Mouse (Mus musculus) left cerebral cortex, postnatal 36 days (tissue): ENCODE measurements at regions not wholly inside any gene's neighbourhood (a gene's known extent, or its start where the extent isn't known, plus 50 kb on each side); places are given as distances from the start of the nearest gene placed in this dataset.
"Not testable (repeated sequence)": the region's sequence is repeated elsewhere in the genome, so short reads cannot be mapped to it uniquely, and the experiment has no call there.

ENCODE experiments used
- DNase-seq, 2 experiments: peaks; one replicate each; pipeline ENCODE4 v3.0.0; 2021 to 2022; ENCODE audit warnings: low spot score in 2 of 2, mixed read lengths in 1 of 2
- intact Hi-C: fragments of 180-260 bp; cut with DNase I; formaldehyde crosslinking; loops from one replicate; pipeline ENCODE4 v1.15.1; 2025

DNA sequence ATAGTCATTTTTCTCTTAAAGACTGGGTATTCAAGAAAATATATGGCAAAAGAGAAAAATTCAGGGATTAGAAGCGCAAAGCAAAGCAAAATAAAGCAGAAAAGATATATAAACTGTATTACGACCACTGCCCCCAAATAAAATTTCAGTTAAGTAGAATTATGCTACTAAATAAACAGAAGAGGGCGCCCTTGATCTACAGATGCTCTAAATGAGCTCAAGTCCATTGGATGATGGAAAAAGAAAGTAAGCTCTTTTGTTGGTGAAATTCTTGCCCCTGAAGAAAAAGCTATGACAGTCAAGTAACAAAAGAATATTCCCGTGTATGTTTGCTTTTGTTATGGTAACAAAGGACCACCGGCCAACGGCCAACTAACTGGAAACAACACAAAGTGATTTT lies 165.5 kb upstream of the Stk26 start:
- intact Hi-C loops: loop anchor here (2.0 to 5.0 kb wide), 2 partner anchors 217 to 699 kb away; no protein-coding TSS in a partner anchor
- DNase-seq: no peak

DNA sequence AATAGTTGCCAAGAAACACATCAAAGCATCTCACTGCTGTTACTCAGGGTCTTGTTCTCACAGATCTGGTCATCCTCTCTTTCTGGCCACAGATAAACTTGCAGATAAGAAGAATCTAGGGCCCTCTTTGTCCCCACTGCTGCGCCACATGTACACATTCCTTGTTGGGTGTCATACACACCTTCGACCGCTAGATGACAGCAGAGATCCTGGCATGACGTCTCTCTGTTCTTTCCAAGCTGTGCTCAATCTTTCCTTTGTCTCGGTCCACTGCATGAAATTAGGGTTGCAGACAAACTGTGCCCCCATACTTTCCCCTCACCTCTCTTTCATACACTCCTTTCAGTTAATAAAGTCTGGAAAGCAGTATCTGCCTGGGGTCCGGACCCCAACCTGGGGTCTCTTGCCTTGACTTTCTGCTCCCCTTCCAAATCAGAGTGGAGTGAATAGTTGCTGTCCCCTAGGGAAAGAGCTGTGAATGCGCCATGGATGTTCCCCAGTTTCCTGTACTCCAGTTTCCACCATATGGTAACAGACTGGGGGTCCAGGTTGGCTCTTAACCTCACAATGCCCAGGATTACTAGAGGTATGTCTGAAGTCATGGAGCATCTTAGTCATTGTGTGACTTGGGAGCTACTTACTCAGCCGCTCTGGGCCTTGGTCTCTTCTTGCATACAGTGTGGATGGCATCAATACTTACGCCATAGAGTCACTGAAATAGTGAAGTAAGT lies 182.8 kb upstream of the Stk26 start:
- intact Hi-C loops: loop anchor here (5.0 kb wide), 1 partner anchor 714 kb away; no protein-coding TSS in a partner anchor
- peak; percentile 16 to 47 for DNase-seq

DNA sequence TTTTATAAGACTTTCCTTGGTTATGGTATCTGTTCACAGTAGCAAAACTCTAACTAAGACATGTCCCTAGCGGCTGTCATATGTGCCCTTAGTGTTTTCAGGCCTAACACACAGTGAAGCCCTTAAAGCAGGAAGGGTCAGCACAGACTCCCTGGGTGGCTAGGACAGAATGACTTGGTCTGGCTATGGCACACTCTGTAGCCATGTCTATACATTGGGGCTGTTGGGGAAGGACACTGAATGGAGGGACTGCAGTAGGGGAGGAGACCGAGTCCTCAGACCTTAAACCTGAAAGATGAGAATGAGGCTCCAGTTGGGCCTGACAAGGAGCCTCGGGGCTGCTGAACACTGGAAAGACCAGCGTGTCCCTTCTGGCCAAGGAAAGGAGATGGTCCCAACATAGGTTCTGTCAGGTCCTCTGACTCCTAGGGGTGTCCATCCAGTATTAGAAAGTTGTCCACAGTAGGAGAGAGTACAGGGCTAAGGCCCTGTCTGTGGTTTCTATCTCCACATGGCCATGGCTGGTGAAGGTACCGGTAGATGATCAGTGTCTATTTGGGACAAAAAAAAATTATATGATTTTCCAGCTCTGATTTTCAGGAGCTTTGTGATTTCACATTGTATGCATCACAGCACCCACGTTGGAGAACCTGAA lies 183.5 kb upstream of the Stk26 start:
- DNase-seq: no peak
- intact Hi-C loops: loop anchor here (5.0 kb wide), 1 partner anchor 715 kb away; no protein-coding TSS in a partner anchor

DNA sequence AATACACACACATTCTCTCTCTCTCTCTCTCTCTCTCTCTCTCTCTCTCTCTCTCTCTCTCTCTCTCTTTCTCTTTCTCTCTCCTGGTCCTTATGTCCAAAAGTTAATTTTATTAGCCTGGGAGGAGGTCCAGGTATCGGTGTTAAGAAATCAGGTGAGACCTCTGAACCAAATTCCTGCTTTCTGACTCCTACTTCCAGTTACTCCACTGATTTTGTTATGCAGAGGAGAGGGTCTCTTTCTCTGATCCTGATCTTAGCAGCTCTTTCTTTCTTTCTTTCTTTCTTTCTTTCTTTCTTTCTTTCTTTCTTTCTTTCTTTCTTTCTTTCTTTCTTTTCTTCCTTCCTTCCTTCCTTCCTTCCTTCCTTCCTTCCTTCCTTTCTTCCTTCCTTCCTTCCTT lies 185.5 kb upstream of the Stk26 start:
- not testable (repeated sequence) for DNase-seq
- intact Hi-C loops: loop anchor here (5.0 kb wide), 1 partner anchor 717 kb away; no protein-coding TSS in a partner anchor

DNA sequence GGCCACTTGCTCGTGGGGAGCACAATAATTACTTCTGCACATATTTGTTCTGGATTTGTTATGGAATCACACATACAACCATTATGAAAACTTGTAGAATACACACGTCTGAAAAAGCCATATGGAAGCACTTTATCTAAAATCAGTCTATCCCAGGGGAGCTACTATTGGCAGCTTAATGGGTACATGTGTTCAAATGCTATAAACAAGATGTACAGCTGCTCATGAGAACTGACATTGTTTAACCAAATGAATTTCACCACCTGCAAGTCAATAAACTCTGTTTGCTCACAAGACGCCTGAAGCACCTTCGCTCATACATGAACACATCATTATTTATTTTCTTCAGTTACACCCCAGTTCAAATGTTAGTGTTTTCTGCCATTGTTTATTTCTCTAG lies 199.5 kb upstream of the Stk26 start:
- DNase-seq: no peak
- intact Hi-C loops: no loop called here

DNA sequence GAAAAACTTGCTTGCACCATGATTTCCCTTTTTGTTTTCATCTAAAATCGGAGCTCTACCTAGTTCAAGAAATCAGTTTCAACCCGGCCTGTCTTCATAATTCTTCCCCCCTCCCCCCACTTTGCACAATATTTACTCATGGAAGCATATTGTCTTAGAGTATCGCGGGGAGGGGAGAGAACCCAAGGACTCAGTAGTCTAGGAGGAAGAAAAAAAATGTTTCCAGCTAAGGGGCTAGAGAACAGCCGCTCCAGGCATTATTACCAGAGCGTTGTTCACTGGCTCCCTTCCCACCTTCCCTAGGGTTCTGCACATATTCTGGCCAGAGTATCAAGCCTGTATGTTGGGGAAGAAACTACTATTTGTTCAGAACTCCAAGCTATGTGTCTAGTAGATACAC lies 205.2 kb upstream of the Stk26 start:
- no peak for DNase-seq
- intact Hi-C loops: no loop called here

DNA sequence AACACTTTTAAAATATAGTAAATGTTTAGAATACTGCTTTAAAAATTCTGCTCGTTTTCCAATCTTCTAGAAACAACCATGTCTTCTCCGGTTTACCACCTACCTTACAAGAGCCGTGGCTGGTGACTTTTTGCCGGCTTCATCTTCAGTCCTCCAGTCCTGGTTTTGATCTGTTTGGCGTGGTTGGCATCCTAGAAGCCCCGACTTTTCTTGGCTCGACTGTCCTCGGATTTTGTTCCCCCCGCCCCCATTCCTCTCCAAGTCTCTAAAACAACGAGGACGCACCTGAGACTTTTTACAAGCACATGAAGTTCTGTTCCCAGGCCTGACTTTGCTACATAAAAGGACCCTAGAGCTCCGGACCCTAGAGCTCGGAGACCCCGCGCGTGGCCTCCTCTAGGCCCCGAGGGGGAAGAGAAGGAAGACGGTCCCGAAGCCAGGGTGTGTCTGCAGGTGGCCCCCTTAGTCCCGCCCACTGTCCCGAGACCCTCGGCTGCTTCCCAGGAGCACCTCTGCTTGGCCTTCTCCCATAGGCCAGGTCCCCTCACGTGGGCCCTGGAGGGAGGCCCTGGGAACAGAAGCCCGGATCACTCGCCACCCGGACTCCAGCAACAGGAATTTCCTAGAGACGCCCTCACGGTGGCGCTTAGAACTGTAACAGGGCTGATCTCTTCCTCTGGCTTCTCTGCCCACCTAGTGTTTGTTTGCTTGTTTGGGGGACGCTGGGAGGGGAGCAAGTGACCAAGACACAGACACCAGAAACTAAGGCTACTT lies 205.8 kb upstream of the Stk26 start:
- peak; percentile 78 to 81 for DNase-seq
- intact Hi-C loops: no loop called here

DNA sequence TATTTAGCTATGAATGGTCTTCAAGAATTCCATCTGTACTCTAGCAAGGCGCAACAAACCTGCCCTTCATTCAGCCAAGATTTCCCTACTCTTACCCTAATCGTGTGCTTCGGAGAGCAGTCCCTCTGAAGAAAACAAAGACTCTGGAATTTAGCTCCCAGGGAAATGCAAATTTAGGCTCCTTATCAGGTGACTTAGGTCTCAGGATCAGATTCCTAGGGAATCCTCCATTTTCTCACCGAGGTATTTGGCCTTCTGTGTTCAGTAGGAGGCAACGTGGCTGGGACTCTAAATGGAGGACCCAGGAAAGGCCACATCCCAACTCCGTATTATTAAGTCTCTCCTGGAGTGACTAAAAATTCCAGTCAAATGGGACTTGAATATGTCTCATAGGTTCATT lies 204.2 kb upstream of the Olfr1324 start:
- no peak for DNase-seq
- intact Hi-C loops: no loop called here

DNA sequence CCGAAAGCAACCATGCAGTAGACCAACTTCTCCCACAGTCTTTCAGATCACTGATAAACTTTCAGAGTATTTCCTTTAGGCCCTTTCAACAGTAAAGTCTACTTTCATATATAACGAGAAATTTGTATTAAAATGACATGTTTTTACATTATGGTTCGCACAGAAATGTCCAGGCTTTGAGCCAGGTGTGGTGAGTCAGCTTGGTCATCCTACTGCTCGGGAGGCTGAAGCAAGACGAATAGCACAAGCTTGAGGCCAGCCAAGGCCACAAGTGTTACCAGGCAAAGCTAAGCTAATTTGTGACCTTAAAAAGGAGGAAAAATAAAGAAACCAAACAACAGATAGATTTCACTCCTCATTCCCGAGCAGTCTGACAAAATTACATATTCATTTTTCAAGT lies 197.0 kb upstream of the Olfr1324 start:
- DNase-seq: no peak

DNA sequence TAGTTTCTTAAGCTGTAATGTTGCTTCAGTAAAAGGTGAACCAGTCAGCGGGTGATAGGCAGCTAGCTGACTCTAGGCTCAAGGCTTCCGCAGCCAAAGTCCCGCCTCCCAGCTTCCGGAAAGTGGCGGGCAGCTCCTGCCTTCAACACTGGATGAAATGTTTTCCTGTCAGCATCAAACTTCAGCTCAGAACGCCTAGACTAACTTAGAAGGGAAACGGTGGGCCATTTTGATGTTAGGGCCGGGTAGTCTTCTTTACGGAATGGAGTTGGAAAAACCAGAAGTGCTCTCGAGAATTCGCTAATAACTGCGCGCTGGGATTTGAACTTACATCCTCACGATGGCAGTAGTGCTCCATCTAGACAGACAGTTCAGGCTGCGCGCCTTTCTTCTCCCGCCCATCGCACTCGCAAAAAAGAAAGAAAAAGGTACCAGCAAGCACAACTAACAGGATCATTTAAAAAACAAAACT lies 194.7 kb upstream of the Olfr1324 start:
- DNase-seq: peak in 1 of 2 experiments; percentile 81
- intact Hi-C loops: no loop called here

More for the DNA sequence above, 197.0 kb upstream of the Olfr1324 start:
- intact Hi-C loops: no loop called here

DNA sequence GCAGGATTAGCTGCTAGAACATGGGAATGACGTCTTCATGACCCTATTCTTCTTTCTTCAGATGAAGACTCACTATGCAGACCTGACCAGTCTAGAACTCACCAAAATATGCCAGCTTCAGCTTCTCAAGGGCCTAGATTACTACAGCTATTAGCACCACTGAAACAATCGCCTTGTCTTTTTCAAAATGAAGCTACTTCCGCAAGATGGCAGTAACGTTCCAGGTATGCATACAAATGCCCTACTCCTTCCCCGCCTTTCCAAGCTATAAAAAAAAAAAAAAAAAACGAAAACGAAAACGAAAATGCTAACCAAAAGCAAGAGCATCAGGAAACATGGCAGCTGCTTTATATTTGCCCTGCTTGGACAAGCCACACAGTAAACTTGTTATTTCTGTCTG lies 192.6 kb upstream of the Olfr1324 start:
- intact Hi-C loops: no loop called here
- no peak for DNase-seq

DNA sequence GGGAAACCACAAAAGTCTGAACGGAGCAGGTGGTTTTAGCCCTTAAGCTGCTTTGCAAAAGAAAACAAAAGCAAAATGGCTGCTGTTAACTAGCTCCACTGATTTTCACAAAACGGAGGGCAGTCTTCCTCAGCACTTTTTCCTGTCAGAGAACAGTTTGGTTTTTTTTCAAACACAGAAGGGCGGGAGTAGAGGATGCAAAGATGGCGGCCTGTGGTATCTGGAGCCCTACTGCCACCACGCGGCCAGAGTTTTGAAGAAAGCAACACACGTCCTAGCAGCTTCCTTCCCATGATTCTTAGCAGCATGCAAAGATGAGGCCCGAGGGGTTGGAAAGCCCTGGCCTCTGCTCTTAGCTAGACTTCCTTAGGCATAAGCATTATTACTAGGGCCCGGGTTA lies 191.6 kb upstream of the Olfr1324 start:
- intact Hi-C loops: no loop called here

DNA sequence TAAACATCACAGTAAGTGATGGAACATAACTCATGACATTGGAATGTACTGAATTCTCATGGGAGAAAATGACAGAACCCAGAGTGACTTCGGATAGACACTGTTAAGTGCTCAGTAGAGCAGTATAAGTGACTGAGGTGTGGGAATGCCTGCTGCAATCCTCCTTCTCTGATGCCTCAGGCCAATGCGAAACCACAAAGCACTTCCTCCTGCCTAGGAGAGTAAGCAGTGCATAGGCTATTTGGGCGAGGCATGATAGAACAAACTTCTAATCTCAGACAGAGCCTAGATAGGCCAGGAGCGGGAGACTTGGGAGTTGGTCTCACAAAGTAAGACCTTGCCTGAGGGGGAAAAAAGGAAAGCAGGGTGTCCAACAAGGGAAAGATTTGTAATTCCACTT lies 190.6 kb upstream of the Olfr1324 start:
- no peak for DNase-seq
- intact Hi-C loops: no loop called here

More for the DNA sequence above, 191.6 kb upstream of the Olfr1324 start:
- peak in 1 of 2 experiments; percentile 80 for DNase-seq

DNA sequence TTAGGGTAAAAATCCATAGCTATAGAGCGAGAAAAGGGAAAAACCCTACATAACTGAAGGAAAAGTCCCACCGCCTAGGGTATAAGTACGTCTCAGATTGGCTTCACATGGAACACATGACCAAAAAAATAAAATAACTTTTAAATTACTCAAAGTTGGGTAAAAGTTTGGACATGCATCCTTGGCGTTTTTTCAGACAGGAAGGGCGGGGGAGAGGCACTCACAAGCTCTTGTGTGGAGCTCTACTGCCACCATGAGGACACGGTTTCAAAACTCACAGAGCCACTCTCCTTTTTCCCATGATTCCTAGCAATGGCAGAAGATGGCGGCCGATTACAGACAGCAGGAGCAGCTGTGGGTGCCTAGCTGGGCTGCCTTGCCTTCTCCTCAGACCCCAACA lies 188.6 kb upstream of the Olfr1324 start:
- peak in 1 of 2 experiments; percentile 82 for DNase-seq
- intact Hi-C loops: not testable (repeated sequence)

DNA sequence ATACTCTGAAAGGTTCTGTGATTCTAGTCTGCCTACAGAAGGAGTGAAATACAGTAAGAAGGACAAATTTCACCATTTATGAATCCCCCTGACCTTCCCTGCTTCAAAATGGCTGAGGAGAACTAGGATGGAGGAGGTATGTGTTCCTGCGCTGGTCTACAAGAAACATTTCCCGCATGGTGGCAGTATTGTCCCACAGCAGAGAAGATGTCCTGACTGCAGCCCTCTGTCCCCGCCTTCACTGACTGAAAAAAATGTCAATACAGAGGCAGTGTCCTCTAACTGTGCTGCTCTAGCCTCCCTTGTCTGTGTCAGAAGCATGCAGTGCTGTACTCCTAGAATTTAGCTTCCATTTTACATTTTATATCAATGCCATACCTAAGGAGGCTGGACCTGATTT lies 186.6 kb upstream of the Olfr1324 start:
- intact Hi-C loops: not testable (repeated sequence)
- peak in 1 of 2 experiments; percentile 75 for DNase-seq

DNA sequence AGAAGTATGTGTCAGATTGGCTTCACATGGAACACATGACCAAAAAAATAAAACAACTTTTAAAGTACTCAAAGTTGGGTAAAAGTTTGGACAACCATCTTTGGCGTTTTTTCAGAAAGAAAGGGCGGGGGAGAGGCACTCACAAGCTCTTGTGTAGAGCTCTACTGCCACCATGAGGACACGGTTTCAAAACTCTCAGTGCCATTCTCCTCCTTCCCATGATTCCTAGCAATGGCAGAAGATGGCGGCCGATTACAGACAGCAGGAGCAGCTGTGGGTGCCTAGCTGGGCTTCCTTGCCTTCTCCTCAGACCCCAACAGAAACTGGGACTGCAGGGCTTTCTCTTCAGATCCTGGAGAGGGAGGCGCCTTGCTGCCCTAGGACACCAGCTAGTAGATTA lies 186.1 kb upstream of the Olfr1324 start:
- DNase-seq: peak in 1 of 2 experiments; percentile 60

DNA sequence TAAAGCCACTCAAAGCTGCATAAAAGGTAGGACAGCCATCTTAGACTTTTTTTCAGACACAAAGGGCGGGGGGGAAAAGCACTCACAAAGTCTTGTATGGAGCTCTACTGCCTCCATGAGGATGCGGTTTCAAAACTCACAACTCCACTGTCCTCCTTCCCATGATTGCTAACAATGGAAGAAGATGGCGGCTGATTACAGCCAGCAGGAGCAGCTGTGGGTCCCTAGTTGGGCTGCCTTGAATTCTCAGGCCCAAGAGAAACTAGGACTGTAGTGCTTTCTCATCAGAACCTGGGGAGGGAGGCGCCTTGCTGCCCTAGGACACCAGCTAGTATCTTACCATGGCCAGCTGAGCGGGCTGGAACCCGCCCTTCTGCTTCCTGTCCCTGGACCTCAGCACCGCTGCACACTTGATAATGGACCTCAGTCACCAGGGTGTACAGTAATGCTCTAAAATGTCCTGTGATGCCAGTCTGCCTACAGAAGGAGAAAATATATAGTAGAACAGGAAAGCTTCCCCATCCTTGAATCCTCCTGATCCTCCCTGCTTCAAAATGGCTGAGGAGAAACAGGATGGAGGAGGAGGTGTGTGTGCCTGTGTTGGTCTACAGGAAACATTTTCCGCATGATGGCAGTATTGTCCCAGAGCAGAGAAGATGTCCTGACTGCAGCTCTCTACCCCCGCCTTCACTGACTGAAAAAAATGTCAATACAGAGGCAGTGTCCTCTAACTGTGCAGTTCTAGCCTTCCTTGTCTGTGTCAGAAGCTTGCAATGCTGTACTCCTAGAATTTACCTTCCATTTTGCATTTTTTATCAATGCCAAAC lies 183.7 kb upstream of the Olfr1324 start:
- DNase-seq: peak in 1 of 2 experiments; percentile 84
- intact Hi-C loops: no loop called here

More for the DNA sequence above, 186.1 kb upstream of the Olfr1324 start:
- intact Hi-C loops: not testable (repeated sequence)

DNA sequence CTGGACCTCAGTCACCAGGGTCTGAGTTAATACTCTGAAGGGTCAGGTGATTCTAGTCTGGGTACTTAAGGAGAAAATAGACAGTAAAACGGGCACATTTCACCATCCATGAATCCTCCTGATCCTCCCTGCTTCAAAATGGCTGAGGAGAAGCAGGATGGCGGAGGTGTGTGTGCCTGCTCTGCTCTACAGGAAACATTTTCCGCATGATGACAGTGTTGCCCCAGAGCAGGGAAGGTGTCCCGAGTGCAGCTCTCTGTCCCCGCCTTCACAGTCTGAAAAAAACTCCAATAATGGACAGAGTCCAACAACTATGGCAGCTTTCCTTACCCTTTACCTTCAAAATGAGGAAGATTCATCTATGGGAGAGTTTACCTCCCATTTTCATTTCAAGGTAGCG lies 179.8 kb upstream of the Olfr1324 start:
- not testable (repeated sequence) for DNase-seq
- intact Hi-C loops: loop anchor here (5.0 kb wide), 1 partner anchor 36 kb away; no protein-coding TSS in a partner anchor

DNA sequence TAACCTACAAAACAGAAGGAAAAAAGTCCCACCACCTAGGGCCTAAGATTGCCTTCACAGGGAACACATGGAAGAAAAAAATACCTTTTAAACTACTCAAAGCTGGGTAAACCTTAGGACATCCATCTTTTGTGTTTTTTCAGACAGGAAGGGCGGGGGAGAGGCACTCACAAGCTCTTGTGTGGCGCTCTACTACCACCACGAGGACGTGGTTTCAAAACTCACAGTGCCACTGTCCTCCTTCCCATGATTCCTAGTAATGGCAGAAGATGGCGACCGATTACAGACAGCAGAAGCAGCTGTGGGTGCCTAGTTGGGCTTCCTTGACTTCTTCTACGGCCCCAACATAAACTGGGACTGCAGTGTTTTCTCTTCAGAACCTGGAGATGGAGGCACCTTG lies 179.3 kb upstream of the Olfr1324 start:
- intact Hi-C loops: loop anchor here (5.0 kb wide), 1 partner anchor 35 kb away; no protein-coding TSS in a partner anchor
- DNase-seq: peak in 1 of 2 experiments; percentile 82
